Mouse (Mus musculus) liver, postnatal 0 days (tissue): ENCODE results near the gene Magi2.
"Not testable (repeated sequence)": the region's sequence is repeated elsewhere in the genome, so short reads cannot be mapped to it uniquely, and the experiment has no call there.

ENCODE experiments used
- CTCF ChIP-seq: sonication (generic); IDR thresholded peaks from 2 replicates; pipeline ENCODE4 v1.5.1; 2016; ENCODE audit warnings: antibody characterized with exemption, low read depth
- EP300 ChIP-seq: IDR thresholded peaks from 2 replicates; pipeline ENCODE4 v1.6.1; 2016; ENCODE audit warnings: antibody characterized with exemption, low read depth, mild to moderate bottlenecking

GRCm38 (mm10) chr5:20526588-20526987 is 1299.8 kb downstream of the Magi2 start:
- not testable (repeated sequence) for TF ChIP-seq EP300, CTCF
